Mouse (Mus musculus) thymus, adult 2 months (tissue): ENCODE measurements around the gene Adam33. TPM values are rescaled to one million over a fixed set of nuclear protein-coding genes. Genes with fewer than 3 reads are reported as not detected.

ENCODE experiments used
- DNase-seq: peaks from one replicate; pipeline ENCODE4 v3.0.0; 2021
- H3K27ac ChIP-seq: fragments of 200-500 bp; 2 replicates; pipeline ENCODE4 v1.5.1; 2012; ENCODE audit warnings: low read length, control low read depth; ENCODE audit not compliant: control insufficient read depth, insufficient read depth
- H3K27me3 ChIP-seq: fragments of 200-500 bp; 2 replicates; pipeline ENCODE4 v1.6.1; 2012; ENCODE audit warnings: mild to moderate bottlenecking, low read length, moderate library complexity, mixed read lengths; ENCODE audit not compliant: control insufficient read depth, insufficient read depth
- H3K36me3 ChIP-seq: fragments of 200-500 bp; 2 replicates; pipeline ENCODE4 v1.6.1; 2012; ENCODE audit warnings: mild to moderate bottlenecking, low read length, moderate library complexity; ENCODE audit not compliant: control insufficient read depth, insufficient read depth
- H3K4me1 ChIP-seq: fragments of 200-500 bp; replicated peaks from 2 replicates; pipeline ENCODE4 v1.6.1; 2012; ENCODE audit warnings: low read length; ENCODE audit not compliant: control insufficient read depth, insufficient read depth
- H3K4me3 ChIP-seq: fragments of 200-500 bp; 2 replicates; pipeline ENCODE4 v1.5.1; 2012; ENCODE audit warnings: mild to moderate bottlenecking, low read length, control low read depth, moderate library complexity; ENCODE audit not compliant: control insufficient read depth, insufficient read depth
- CTCF ChIP-seq: fragments of 200-500 bp; IDR thresholded peaks from 2 replicates; pipeline ENCODE4 v1.5.1; 2012; ENCODE audit warnings: mild to moderate bottlenecking, control low read depth, low read length, moderate library complexity, borderline replicate concordance; ENCODE audit not compliant: control insufficient read depth, poor library complexity, insufficient read depth; ENCODE audit errors: extremely low read depth
- POLR2A ChIP-seq: fragments of 200-500 bp; IDR thresholded peaks from 2 replicates; pipeline ENCODE4 v1.6.1; 2012; ENCODE audit warnings: mild to moderate bottlenecking, low read length, control low read depth, moderate library complexity; ENCODE audit not compliant: control insufficient read depth, poor library complexity, insufficient read depth; ENCODE audit errors: extremely low read depth
- WGBS: fragments of 180-500 bp; shearing (Covaris S2); methylation state at CpG from one replicate; pipeline ENCODE4 v1.1.7; 2018; 5-methylcytosine and 5-hydroxymethylcytosine counted together
- polyA plus RNA-seq: library from polyadenylated mRNA; depleted of rRNA; stranded (reverse); fragments of >200 nt; gene quantifications from 2 replicates; pipeline ENCODE4 v1.2.3, GENCODE M21; 2012; rRNA removed

Adam33 gene
- polyA plus RNA-seq, 1 experiment, result 7.7 TPM

DNA sequence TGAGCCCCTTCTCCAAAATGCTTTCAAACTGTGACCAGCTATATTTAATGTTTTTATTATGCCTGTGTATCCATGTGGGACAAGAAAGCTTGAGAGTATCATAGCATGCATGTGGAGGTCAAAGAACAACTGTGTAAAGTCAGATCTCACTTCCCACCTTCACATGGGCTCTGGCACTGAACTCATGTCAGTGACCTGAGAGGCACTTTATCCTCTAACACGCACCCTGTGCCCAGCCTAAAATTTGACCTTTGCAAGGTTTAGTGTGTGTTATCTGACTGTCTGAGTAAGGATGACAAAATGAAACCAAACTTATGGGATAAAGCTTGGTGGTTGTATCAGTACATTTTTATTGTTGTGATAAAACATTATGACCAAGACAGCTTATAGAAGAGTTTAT lies 53.0 kb downstream of the Adam33 start:
- no peaks in the 10 kb centered on the region for H3K27me3 ChIP-seq
- no peak overlapping the region for H3K27ac ChIP-seq
- no peak for DNase-seq
- peaks cover 7% of the 10 kb centered on the region; the same call in 1 of the 2 replicates for H3K36me3 ChIP-seq
- TF ChIP-seq CTCF, result no peak
- no peak for TF ChIP-seq POLR2A
- 100% methylated on average over 1 of the region's 1 CpGs for WGBS
- H3K4me1 ChIP-seq, result no peaks in the 10 kb centered on the region
- no peak overlapping the region for H3K4me3 ChIP-seq

- Histone ChIP-seq H3K4me1 (no peaks in the 10 kb centered on the region), H3K4me3 (no peak overlapping the region), H3K27ac (no peak overlapping the region), H3K27me3 (no peaks in the 10 kb centered on the region), H3K36me3 (peaks cover 5% of the 10 kb centered on the region)
- DNase-seq, result no peak
- TF ChIP-seq POLR2A (no peak), CTCF (no peak)
- WGBS, result 92% methylated on average over 2 of the region's 2 CpGs
Observed at GRCm38 (mm10) chr2:131009123-131009522, 54.5 kb downstream of the Adam33 start.

Other genes starting within 250 kb of the Adam33 start
- gene 4930402H24Rik, start 157.4 kb downstream of the Adam33 start, polyA plus RNA-seq, result 27.6 and 35.2 TPM in 2 replicates
- gene Atrn, start 157.3 kb downstream of the Adam33 start, polyA plus RNA-seq, result 14.0 and 14.2 TPM in 2 replicates
- gene Gfra4, start 20.7 kb downstream of the Adam33 start, polyA plus RNA-seq, result 12.7 and 14.3 TPM in 2 replicates
- 10.4 and 14.5 TPM in 2 replicates for gene Siglec1, start 23.0 kb upstream of the Adam33 start, polyA plus RNA-seq
- 3.1 and 3.5 TPM in 2 replicates for gene Hspa12b, start 63.5 kb upstream of the Adam33 start, polyA plus RNA-seq
- gene Gm11037, start 69.7 kb upstream of the Adam33 start, polyA plus RNA-seq, result not detected in 2 replicates
- 108 and 135 TPM in 2 replicates for gene 1700037H04Rik, start 96.3 kb upstream of the Adam33 start, polyA plus RNA-seq
- 45.6 and 52.5 TPM in 2 replicates for gene Cenpb, start 116.3 kb upstream of the Adam33 start, polyA plus RNA-seq
- gene Cdc25b, start 123.1 kb upstream of the Adam33 start, polyA plus RNA-seq, result 121 and 150 TPM in 2 replicates
- 8.3 and 8.7 TPM in 2 replicates for gene Spef1, start 123.5 kb upstream of the Adam33 start, polyA plus RNA-seq
- gene Ap5s1, start 143.3 kb upstream of the Adam33 start, polyA plus RNA-seq, result 45.7 and 52.7 TPM in 2 replicates
- gene Mavs, start 170.2 kb upstream of the Adam33 start, polyA plus RNA-seq, result 53.0 and 59.8 TPM in 2 replicates
- 25.4 and 27.4 TPM in 2 replicates for gene Pank2, start 198.7 kb upstream of the Adam33 start, polyA plus RNA-seq